Mouse (Mus musculus) brown adipose tissue, adult 24 weeks (tissue): Measurements from ENCODE around the gene Slc44a4. TPM values are rescaled to one million over a fixed set of nuclear protein-coding genes. Genes with fewer than 3 reads are reported as not detected.

Source experiments
- H3K27ac ChIP-seq: fragments of 200-500 bp; replicated peaks from 2 replicates; pipeline ENCODE4 v1.5.1; 2012; ENCODE audit warnings: low read depth, mild to moderate bottlenecking, low read length
- H3K4me1 ChIP-seq: fragments of 200-500 bp; 2 replicates; pipeline ENCODE4 v1.6.1; 2012; ENCODE audit warnings: low read length, mixed read lengths; ENCODE audit not compliant: control insufficient read depth, insufficient read depth, insufficient read length
- H3K4me3 ChIP-seq: fragments of 200-500 bp; 2 replicates; pipeline ENCODE4 v1.5.1; 2012; ENCODE audit warnings: low read depth, mild to moderate bottlenecking, low read length, moderate library complexity; ENCODE audit not compliant: insufficient read depth
- polyA plus RNA-seq: library from polyadenylated mRNA; stranded (reverse); fragments of >200 nt; gene quantifications from 2 replicates; pipeline ENCODE4 v1.2.4, GENCODE M21; 2012; ENCODE audit not compliant: missing spikeins, insufficient read depth, insufficient read length

The Slc44a4 gene
- polyA plus RNA-seq, 1 experiment = not detected

DNA sequence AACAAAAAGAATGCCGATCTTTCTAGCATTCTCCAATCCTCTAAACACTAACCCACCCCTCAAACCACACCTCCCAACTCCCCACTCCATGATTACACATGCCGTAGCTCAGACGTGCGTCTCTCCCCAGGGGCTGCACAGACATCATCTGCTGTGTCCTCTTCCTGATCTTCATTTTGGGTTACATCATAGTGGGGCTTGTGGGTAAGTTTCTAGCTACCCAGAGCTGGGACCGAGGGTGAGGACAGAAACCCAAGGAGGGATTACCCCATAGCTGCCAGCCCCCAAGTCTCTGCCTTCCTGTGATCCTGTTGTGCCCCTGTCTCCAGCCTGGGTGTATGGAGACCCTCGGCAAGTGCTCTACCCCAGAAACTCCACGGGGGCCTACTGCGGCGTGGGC, 2.9 kb downstream of the Slc44a4 start:
- no peak overlapping the region for H3K4me3 ChIP-seq
- no peak overlapping the region for H3K27ac ChIP-seq
- H3K4me1 ChIP-seq = no peaks in the 10 kb centered on the region

DNA sequence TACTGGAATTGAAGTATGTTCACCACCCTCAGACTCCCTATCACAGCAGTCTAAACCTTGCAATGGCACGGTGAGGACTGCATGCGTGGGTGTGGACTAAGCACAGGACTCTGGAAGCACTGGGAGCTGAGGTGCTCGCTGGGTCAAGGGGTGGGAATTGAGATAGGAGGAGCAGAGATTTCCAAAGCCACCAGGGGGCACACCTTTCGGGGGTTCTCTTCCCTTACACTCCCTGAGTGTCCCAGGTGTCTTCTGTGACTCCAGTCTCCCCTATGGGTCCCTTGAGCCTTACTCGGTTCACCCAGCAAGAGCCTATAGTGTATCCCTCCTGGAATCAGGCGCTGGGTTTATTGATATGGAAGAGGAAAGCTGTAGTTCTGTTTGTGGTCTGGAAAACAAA, 8.7 kb downstream of the Slc44a4 start:
- no peaks in the 10 kb centered on the region for H3K4me1 ChIP-seq
- H3K4me3 ChIP-seq = no peak overlapping the region
- no peak overlapping the region for H3K27ac ChIP-seq

- no peak overlapping the region for H3K4me3 ChIP-seq
- peak overlapping the region; percentile 32; the same call in 1 of the 2 replicates for H3K27ac ChIP-seq
- H3K4me1 ChIP-seq = no peaks in the 10 kb centered on the region
These were observed 10.0 kb downstream of the Slc44a4 start for GRCm38 (mm10) chr17:34924258-34924657.

DNA sequence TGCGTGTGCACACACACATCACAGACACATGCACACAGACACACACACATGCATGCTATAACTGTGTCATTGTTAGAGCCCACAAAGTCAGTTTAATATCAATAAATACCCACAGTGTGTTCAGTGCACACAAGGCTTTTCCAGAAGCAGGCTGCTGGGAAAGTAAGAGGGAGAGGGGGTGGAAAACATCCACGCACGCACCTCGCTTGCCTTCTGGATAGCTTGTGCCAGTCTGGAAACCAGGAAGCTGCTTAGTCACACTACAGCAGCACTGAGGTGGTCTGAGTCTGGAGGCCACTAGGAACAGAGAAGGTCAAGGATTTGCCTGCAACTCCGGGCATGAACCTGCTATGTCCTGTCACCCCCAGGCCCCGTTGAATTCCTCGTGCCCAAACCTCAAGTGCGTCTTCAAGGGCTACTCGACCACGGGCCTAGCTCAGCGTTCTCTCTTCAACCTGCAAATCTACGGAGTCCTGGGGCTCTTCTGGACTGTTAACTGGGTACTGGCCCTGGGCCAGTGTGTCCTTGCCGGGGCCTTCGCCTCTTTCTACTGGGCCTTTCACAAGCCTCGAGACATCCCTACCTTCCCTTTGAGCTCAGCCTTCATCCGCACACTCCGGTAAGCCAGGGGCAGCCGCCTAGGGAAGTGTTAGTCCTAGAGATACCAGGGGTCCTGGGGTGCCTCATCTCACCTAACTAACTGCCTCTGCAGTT, 13.2 kb downstream of the Slc44a4 start:
- Histone ChIP-seq H3K4me3 (no peak overlapping the region), H3K4me1 (peaks cover 6% of the 10 kb centered on the region), H3K27ac (no peak overlapping the region)

DNA sequence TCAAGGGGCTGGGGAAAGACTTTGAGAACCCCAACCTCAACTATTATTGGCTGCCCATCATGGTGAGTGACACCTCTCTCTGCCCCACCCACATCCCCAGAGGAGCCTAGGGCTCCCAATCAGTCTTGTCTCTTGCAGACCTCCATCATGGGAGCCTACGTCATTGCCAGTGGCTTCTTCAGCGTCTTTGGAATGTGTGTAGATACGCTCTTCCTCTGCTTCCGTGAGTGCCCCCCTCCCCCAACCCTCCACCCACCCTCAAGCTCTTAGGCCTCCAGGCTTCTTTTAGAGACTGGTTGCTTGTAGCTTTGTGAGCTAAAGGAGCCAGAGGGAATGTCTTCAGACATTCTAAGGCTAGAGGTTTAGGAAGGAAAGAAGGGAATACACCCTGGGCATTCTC, 14.6 kb downstream of the Slc44a4 start:
- no peak overlapping the region for H3K4me3 ChIP-seq
- no peak overlapping the region for H3K27ac ChIP-seq

GRCm38 (mm10) chr17:34931061-34931734, 16.9 kb downstream of the Slc44a4 start, which contains the start of gene Neu1:
Neu1 (plus strand) TSS chr17:34931253.
- H3K4me1 ChIP-seq = peaks cover 8% of the 10 kb centered on the region
- H3K4me3 ChIP-seq = peak within 1 kb of the TSS; percentile 93
- peak within 1 kb of the TSS; percentile 76 for H3K27ac ChIP-seq

More for the DNA sequence above, 14.6 kb downstream of the Slc44a4 start:
- H3K4me1 ChIP-seq = peaks cover 8% of the 10 kb centered on the region

DNA sequence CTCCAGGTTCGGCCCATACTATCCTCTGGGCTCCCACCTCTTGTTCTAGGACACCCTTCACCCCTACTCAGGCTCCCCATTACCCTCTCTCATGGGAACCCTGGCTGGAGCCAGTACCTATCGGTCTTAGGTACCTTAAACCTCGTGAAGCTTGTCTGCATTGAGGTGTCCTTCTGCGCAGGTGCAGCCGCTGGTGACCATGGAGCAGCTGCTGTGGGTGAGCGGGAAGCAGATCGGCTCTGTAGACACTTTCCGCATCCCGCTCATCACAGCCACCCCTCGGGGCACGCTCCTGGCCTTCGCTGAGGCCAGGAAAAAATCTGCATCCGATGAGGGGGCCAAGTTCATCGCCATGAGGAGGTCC, 17.5 kb downstream of the Slc44a4 start:
- Histone ChIP-seq H3K4me3 (peak overlapping the region; percentile 93), H3K4me1 (peaks cover 8% of the 10 kb centered on the region), H3K27ac (peak overlapping the region; percentile 76)

DNA sequence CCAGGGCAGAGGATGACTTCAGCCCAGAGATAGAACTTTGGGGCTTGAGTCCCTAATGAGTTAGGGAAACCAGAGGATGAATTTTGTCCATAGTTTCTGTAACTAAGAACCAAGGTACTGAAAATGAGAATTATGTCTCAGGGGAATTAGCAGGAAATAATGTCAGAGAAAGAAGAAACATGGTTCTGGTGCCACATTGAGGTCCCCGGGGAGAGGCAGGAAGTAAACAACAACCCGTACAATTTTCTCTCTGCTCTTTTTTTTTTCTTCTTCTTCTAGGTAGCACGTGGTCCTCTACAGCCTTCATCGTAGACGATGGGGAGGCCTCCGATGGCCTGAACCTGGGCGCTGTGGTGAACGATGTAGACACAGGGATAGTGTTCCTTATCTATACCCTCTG, 18.0 kb downstream of the Slc44a4 start:
- Histone ChIP-seq H3K4me1 (peaks cover 8% of the 10 kb centered on the region), H3K27ac (peak overlapping the region; percentile 76), H3K4me3 (peak overlapping the region; percentile 93)

GRCm38 (mm10) chr17:34934031-34934430, 19.8 kb downstream of the Slc44a4 start:
- Histone ChIP-seq H3K4me3 (peak overlapping the region; percentile 44), H3K4me1 (peaks cover 8% of the 10 kb centered on the region), H3K27ac (peak overlapping the region; percentile 74)

DNA sequence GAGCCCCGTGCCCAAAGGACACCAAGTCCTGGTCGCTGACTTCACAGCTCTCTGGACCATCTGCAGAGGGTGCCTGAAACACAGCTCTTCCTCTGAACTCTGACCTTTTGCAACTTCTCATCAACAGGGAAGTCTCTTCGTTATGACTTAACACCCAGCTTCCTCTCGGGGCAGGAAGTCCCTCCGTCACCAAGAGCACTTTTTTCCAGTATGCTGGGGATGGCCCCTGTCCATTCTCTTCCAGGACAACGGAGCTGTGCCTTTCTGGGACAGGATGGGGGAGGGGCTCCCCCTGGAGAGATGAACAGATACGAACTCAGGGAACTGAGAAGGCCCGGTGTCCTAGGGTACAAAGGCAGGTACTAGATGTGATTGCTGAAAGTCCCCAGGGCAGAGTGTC, 20.6 kb downstream of the Slc44a4 start:
- H3K4me1 ChIP-seq = peaks cover 8% of the 10 kb centered on the region
- H3K27ac ChIP-seq = peak overlapping the region; percentile 74
- peak overlapping the region; percentile 44 for H3K4me3 ChIP-seq

- Histone ChIP-seq H3K27ac (no peak overlapping the region), H3K4me1 (peaks cover 3% of the 10 kb centered on the region), H3K4me3 (no peak overlapping the region)
These were observed 23.8 kb downstream of the Slc44a4 start for GRCm38 (mm10) chr17:34937960-34938505.

- H3K27ac ChIP-seq = peak overlapping the region; percentile 92
- peaks cover 3% of the 10 kb centered on the region for H3K4me1 ChIP-seq
- peak overlapping the region; percentile 56 for H3K4me3 ChIP-seq
These were observed 27.2 kb downstream of the Slc44a4 start for GRCm38 (mm10) chr17:34941344-34942041.

- no peak overlapping the region for H3K4me3 ChIP-seq
- H3K27ac ChIP-seq = peak overlapping the region; percentile 85
- peaks cover 3% of the 10 kb centered on the region for H3K4me1 ChIP-seq
These were observed 29.0 kb downstream of the Slc44a4 start for GRCm38 (mm10) chr17:34943128-34943815.

DNA sequence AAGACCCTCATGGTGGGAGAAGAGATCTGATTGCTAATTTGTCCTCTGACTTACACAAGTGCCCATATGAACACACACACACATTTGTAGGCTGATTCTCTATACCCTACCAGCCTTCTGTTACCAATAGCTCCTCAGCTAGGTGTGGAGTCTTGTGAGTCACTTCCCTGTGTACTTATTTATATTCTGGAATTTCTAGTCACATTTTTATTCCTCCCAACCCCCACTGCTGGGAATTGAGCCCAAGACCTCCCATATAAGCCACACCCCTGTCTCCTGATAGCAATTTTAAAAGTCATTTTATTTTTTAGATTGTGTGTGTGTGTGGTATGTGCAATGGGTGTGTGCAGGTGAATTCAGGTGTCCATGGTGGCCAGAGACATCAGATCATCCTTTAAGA, 30.1 kb downstream of the Slc44a4 start:
- Histone ChIP-seq H3K27ac (peak overlapping the region; percentile 36; the same call in 1 of the 2 replicates), H3K4me1 (peaks cover 3% of the 10 kb centered on the region), H3K4me3 (no peak overlapping the region)
